Mouse (Mus musculus) kidney, postnatal 0 days (tissue): ENCODE measurements at regions not wholly inside any gene's neighbourhood (a gene's known extent, or its start where the extent isn't known, plus 50 kb on each side); places are given as distances from the start of the nearest gene placed in this dataset.

Source experiments
- ATAC-seq: fragments of 200-750 bp; cut with Nextera tagmentation; replicated peaks from 2 replicates; pipeline ENCODE4 v1.8.0; 2017; ENCODE audit warnings: low read depth, moderate number of reproducible peaks, moderate TSS enrichment, moderate library complexity; ENCODE audit not compliant: low FRiP score
- DNase-seq: peaks from one replicate; pipeline ENCODE4 v3.0.0-alpha.2; 2016; ENCODE audit warnings: low spot score
- H3K27ac ChIP-seq: fragments of 300-500 bp; sonication (generic); 2 replicates; pipeline ENCODE4 v1.5.1; 2014; ENCODE audit warnings: mild to moderate bottlenecking
- H3K27me3 ChIP-seq: fragments of 300-500 bp; sonication (generic); 2 replicates; pipeline ENCODE4 v1.6.1; 2014; ENCODE audit warnings: low read length, mixed read lengths; ENCODE audit not compliant: insufficient read depth
- H3K36me3 ChIP-seq: fragments of 300-500 bp; sonication (generic); 2 replicates; pipeline ENCODE4 v1.6.1; 2014; ENCODE audit warnings: low read length, mixed read lengths; ENCODE audit not compliant: insufficient read depth
- H3K4me1 ChIP-seq: fragments of 300-500 bp; sonication (generic); replicated peaks from 2 replicates; pipeline ENCODE4 v1.6.1; 2014; ENCODE audit warnings: antibody characterized with exemption, low read length, mixed read lengths; ENCODE audit not compliant: insufficient read depth
- H3K4me2 ChIP-seq: fragments of 300-500 bp; sonication (generic); 2 replicates; pipeline ENCODE4 v1.6.1; 2014; ENCODE audit warnings: mild to moderate bottlenecking, low read length, moderate library complexity, mixed read lengths
- H3K4me3 ChIP-seq: fragments of 300-500 bp; sonication (generic); replicated peaks from 2 replicates; pipeline ENCODE4 v1.5.1; 2014; ENCODE audit warnings: low read depth, low read length
- H3K9ac ChIP-seq: fragments of 300-500 bp; sonication (generic); 2 replicates; pipeline ENCODE4 v1.6.1; 2014; ENCODE audit warnings: low read depth, low read length
- H3K9me3 ChIP-seq: fragments of 300-500 bp; sonication (generic); replicated peaks from 2 replicates; pipeline ENCODE4 v1.6.1; 2016; ENCODE audit warnings: low read length, inconsistent platforms, mixed read lengths
- CTCF ChIP-seq: IDR thresholded peaks from 2 replicates; pipeline ENCODE4 v1.5.1; 2016; ENCODE audit warnings: antibody characterized with exemption, low read depth, mild to moderate bottlenecking, moderate library complexity
- WGBS: fragments of 180-500 bp; shearing (Covaris S2); extraction: QIAGEN DNeasy Blood & Tissue Kit; methylation state at CpG from one replicate; pipeline ENCODE4 v1.1.7; 2014; 5-methylcytosine and 5-hydroxymethylcytosine counted together

DNA sequence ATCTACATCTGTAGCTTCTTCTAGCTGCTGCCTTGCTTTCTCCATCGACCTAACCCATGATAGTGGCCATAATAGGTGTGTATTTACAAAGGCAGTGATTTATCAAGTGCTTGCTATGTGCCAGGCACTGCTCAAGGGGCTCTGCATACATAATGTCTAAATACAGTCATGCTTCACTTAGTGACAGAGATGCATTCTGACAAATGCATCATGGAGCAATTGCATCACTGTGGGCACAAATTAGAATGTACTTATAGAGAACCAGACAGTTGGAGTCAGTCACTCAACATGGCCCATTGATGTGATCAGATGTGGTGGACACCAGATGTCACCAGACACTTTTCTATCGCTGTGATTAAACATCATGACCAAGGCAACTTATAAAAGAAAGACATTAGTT is 223.3 kb upstream of the Ntm start:
- no peak overlapping the region for H3K27ac ChIP-seq
- H3K4me1 ChIP-seq = no peaks in the 10 kb centered on the region
- no peaks in the 10 kb centered on the region for H3K9me3 ChIP-seq
- H3K4me3 ChIP-seq = no peak overlapping the region
- H3K27me3 ChIP-seq = no peaks in the 10 kb centered on the region
- DNase-seq = no peak
- no peaks in the 10 kb centered on the region for H3K36me3 ChIP-seq
- no peak for ATAC-seq
- H3K4me2 ChIP-seq = no peak overlapping the region
- TF ChIP-seq CTCF = no peak
- 84% methylated on average over 2 of the region's 2 CpGs for WGBS
- H3K9ac ChIP-seq = no peak overlapping the region

DNA sequence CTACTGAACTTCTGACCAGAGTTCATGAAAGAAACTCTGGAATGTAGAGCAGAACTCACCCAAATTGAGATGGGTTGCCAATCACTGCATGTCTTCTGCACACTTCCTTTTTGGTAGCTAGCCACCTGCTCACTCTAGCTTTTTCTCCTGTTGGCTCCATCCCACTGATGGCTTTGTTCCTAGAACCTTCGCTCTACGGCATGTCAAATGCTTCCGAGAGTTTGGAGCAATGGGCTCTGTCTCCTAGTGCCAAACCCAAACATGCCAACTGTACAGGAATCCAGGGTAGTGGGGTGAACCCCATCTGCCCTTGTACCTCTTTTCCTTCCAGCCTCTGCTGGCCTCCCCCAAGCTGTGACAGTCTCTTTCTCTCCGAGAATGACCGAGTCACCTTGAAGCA is 227.1 kb upstream of the Ntm start:
- no peak overlapping the region for H3K27ac ChIP-seq
- 94% methylated on average over 5 of the region's 5 CpGs for WGBS
- H3K36me3 ChIP-seq = no peaks in the 10 kb centered on the region
- H3K4me2 ChIP-seq = no peak overlapping the region
- no peaks in the 10 kb centered on the region for H3K4me1 ChIP-seq
- TF ChIP-seq CTCF = no peak
- H3K27me3 ChIP-seq = no peaks in the 10 kb centered on the region
- no peak overlapping the region for H3K4me3 ChIP-seq
- ATAC-seq = no peak
- no peak overlapping the region for H3K9ac ChIP-seq
- no peaks in the 10 kb centered on the region for H3K9me3 ChIP-seq
- DNase-seq = no peak

DNA sequence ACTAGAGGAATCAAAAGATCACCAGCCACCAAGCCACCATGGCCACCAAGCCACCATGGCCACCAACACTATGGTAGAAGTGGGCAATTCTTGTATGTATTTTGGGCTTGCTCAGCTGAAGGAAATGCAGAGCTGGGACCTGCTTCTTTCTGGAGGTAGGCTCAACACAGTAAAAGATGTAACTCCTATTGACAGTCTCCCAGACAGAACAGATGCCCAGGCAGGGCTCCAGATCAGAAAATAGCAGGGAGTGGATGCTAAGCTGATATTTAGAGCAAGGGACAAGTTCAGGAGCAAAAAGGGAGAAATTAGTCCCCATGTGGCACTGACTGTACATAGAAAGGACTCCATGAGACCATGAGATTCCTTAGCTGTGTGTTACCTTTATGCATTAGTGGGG is 228.2 kb upstream of the Ntm start:
- Histone ChIP-seq H3K4me1 (no peaks in the 10 kb centered on the region), H3K27ac (no peak overlapping the region), H3K4me3 (no peak overlapping the region), H3K4me2 (no peak overlapping the region), H3K36me3 (no peaks in the 10 kb centered on the region), H3K9me3 (no peaks in the 10 kb centered on the region), H3K27me3 (no peaks in the 10 kb centered on the region), H3K9ac (no peak overlapping the region)
- TF ChIP-seq CTCF = no peak
- DNase-seq (no peak), ATAC-seq (no peak)

DNA sequence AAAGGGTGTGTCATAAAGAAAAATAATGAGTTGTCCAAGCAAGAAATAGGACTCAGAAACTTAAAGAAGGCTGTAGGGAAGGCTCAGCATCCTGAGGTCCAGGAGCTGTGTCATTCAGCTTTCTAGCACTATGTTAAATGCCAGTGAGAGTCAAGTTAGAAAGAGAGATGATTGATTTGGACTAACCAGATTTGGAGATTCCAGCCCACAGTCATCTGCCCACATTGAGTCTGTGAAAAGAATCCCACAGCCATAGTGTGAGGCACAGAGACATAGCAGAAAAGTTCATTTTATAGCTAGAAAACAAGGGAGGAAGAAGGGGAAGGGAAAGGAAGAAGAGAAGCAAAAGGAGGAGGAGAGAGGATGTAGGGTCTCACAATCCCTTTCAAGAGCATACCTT is 229.0 kb upstream of the Ntm start:
- no peak for ATAC-seq
- no peaks in the 10 kb centered on the region for H3K36me3 ChIP-seq

DNA sequence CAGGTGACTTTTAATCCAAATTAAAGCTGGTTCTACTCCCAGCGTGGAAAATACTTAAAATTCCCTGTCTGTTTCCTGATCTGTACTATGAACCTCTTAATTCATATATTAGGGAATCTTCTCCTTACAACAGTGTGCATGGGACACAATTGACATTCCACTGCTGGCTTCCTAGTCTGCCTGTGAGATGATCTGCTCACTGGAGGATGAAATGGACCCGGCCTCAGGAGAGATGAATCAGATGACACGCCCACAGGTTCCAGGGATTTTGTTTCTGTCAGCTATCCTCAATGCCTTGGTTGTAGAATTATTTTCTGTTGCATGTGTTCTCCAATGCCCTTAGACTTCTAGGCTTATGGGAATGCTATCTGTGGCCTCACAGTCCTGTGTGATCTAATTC is 231.9 kb upstream of the Ntm start:
- H3K4me1 ChIP-seq = no peaks in the 10 kb centered on the region
- H3K9me3 ChIP-seq = no peaks in the 10 kb centered on the region
- ATAC-seq = 0 out of 2 replicates have a peak, but pooled peaks have one; percentile 36
- no peak overlapping the region for H3K27ac ChIP-seq
- no peak overlapping the region for H3K9ac ChIP-seq
- no peak for TF ChIP-seq CTCF
- peak; percentile 66 for DNase-seq
- WGBS = 59% methylated on average over 3 of the region's 3 CpGs
- H3K36me3 ChIP-seq = no peaks in the 10 kb centered on the region
- no peak overlapping the region for H3K4me2 ChIP-seq
- no peaks in the 10 kb centered on the region for H3K27me3 ChIP-seq
- H3K4me3 ChIP-seq = no peak overlapping the region

More for the DNA sequence above, 229.0 kb upstream of the Ntm start:
- no peaks in the 10 kb centered on the region for H3K9me3 ChIP-seq
- no peaks in the 10 kb centered on the region for H3K27me3 ChIP-seq
- DNase-seq = no peak
- no peak overlapping the region for H3K9ac ChIP-seq
- H3K4me1 ChIP-seq = no peaks in the 10 kb centered on the region
- no peak overlapping the region for H3K27ac ChIP-seq
- H3K4me2 ChIP-seq = no peak overlapping the region
- H3K4me3 ChIP-seq = no peak overlapping the region
- no peak for TF ChIP-seq CTCF

DNA sequence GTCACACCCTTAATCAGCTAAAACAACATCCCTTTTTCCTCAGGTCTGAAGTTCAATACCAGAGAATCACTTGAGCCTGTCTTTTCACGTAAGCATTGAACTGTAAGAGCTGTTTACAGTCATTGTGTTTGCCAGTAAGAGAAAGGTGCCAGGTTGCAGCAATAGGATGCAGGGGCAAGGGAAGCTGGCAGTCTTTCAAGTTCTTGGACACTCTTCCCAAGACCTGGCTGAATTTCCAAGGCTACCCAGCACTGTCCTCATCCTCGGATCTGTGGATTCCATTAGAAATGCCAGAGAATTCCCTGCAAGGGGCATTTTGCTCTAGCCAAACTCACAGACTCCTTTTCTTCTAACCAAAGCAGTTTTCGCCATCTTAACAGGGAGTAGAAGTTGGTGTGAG is 224.5 kb upstream of the Snx19 start:
- H3K9me3 ChIP-seq = no peaks in the 10 kb centered on the region
- ATAC-seq (no peak), DNase-seq (no peak)
- H3K27me3 ChIP-seq = no peaks in the 10 kb centered on the region
- no peak for TF ChIP-seq CTCF
- no peak overlapping the region for H3K9ac ChIP-seq
- H3K27ac ChIP-seq = no peak overlapping the region
- H3K4me2 ChIP-seq = no peak overlapping the region
- 79% methylated on average over 3 of the region's 3 CpGs for WGBS
- H3K4me1 ChIP-seq = no peaks in the 10 kb centered on the region
- no peaks in the 10 kb centered on the region for H3K36me3 ChIP-seq
- no peak overlapping the region for H3K4me3 ChIP-seq

DNA sequence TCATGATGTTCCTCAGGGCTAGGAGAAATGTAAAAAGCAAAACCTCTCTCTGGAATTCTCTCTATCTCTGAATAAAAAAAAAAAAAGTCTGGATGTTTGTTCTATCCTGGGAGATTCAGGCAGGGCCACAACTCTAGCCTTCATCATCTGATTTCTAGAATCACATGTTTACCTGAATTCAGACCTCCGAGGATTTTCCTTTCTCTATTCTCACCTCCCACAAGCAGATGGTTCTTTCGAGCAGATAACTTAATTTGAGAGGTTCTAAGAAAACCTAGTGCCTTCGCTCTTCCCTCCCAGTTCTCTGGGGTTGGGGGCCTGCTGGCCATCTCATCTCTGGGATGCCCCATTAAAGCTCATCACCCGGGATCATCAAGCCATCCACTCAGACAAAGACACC is 219.3 kb upstream of the Snx19 start:
- no peak for TF ChIP-seq CTCF
- Histone ChIP-seq H3K9ac (no peak overlapping the region), H3K4me1 (no peaks in the 10 kb centered on the region), H3K27ac (no peak overlapping the region), H3K4me3 (no peak overlapping the region), H3K9me3 (no peaks in the 10 kb centered on the region), H3K27me3 (no peaks in the 10 kb centered on the region), H3K36me3 (no peaks in the 10 kb centered on the region), H3K4me2 (no peak overlapping the region)
- ATAC-seq (no peak), DNase-seq (no peak)
- 77% methylated on average over 4 of the region's 4 CpGs for WGBS
